Mouse (Mus musculus): Measurements from ENCODE around the gene Mmp25.

DNA sequence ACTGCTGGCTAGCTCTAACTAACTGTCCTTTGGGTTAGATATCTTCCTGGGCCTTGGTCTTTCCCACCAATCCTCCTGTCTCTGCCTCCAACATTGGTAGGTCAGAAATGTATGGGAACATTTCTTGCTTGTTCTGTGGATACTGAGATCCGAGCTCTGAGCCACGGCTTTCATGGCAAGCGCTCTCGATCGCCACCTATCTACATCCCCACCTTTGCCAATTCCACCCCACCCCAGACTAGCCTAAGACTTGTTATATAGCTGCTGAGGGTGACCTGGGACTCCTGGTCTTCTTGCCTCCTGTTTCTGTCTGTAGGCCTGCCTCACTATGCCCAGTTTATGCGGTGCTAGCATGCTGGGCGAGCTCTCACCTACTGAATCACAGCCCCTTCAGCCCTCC, 40.7 kb downstream of the Mmp25 start:
- TF ChIP-seq GATA1 (IDR thresholded peaks at IDR 0.05; ENCODE audit: borderline replicate concordance, low read length): no peak
- no peak for TF ChIP-seq FLI1 (IDR thresholded peaks at IDR 0.05; ENCODE audit: low read length)
